Mouse (Mus musculus): ENCODE results near the gene Slc39a5.

- TF ChIP-seq NRF1 (IDR thresholded peaks at IDR 0.05; ENCODE audit: insufficient read depth, low read depth, low read length, poor library complexity, severe bottlenecking): no peak
- no peak for TF ChIP-seq CTCF (IDR thresholded peaks at IDR 0.05 in 2 of 3, conservative IDR thresholded peaks at IDR 0.05 in 1 of 3; ENCODE audit: control insufficient read depth in 1 of 3, insufficient read depth in 1 of 3, low read depth in 2 of 3, low read length in 3 of 3, poor library complexity in 1 of 3, severe bottlenecking in 1 of 3)
- no peak for TF ChIP-seq HCFC1 (IDR thresholded peaks at IDR 0.05; ENCODE audit: low read depth, low read length)
- no peak for TF ChIP-seq MEF2A (IDR thresholded peaks at IDR 0.05; ENCODE audit: extremely low read depth, insufficient replicate concordance, low read depth, low read length, poor library complexity, severe bottlenecking)
- TF ChIP-seq MAFK (IDR thresholded peaks at IDR 0.05; ENCODE audit: borderline replicate concordance, low read depth, low read length): no peak
- no peak for TF ChIP-seq JUND (IDR thresholded peaks at IDR 0.05; ENCODE audit: low read depth, low read length)
- no peak for TF ChIP-seq ELF1 (IDR thresholded peaks at IDR 0.05; ENCODE audit: low read depth, low read length)
- TF ChIP-seq MAZ (IDR thresholded peaks at IDR 0.05; ENCODE audit: low read depth, low read length): no peak
- no peak for TF ChIP-seq ETS1 (IDR thresholded peaks at IDR 0.05; ENCODE audit: low read depth, low read length)
- 0 out of 4 replicates have a peak, but pooled peaks of 1 of the 2 experiments have one; percentile 48 for TF ChIP-seq EP300 (IDR thresholded peaks at IDR 0.05; ENCODE audit: low read depth in 1 of 2, low read length in 2 of 2)
These were observed 11.5 kb downstream of the Slc39a5 start for GRCm38 (mm10) chr10:128389570-128389969.
